Mouse (Mus musculus): ENCODE data around the gene Rgs19. TPM values are rescaled to one million over a fixed set of nuclear protein-coding genes. Genes with fewer than 3 reads are reported as not detected.

Gene Rgs19
- polyA plus RNA-seq (2014; fragmentation: Nextera tagmentation; extraction: Ambion mirVana): 57.7 and 61.3 TPM in 2 replicates

- ATAC-seq (replicated peaks; ENCODE audit: insufficient number of reproducible peaks, low FRiP score, low TSS enrichment): peak; percentile 71
- Histone ChIP-seq H3K9me3 (replicated peaks; ENCODE audit: control insufficient read depth, low read length) (no peaks in the 10 kb centered on the region), H3K27ac (ENCODE audit: low read depth, low read length) (peak within 1 kb of the TSS; percentile 59), H3K9ac (ENCODE audit: low read depth, low read length) (peak within 1 kb of the TSS; percentile 85), H3K27me3 (ENCODE audit: control insufficient read depth, insufficient read depth, low read length) (peaks cover 7% of the 10 kb centered on the region; the same call in 1 of the 2 replicates), H3K4me3 (ENCODE audit: low read depth, low read length) (peak within 1 kb of the TSS; percentile 69), H3K4me2 (peak within 1 kb of the TSS; percentile 95), H3K36me3 (ENCODE audit: control insufficient read depth, insufficient read depth, low read length) (no peaks in the 10 kb centered on the region; the same call in 1 of the 2 replicates), H3K4me1 (ENCODE audit: control insufficient read depth, insufficient read depth, low read length) (peaks cover 10% of the 10 kb centered on the region)
- under 1% methylated on average over 75 of the region's 75 CpGs for WGBS (ENCODE audit: insufficient replicate concordance)
Observed at GRCm38 (mm10) chr2:181693339-181694280, at the start of gene Rgs19. Gene Rgs19 (minus strand): TSS chr2:181693977.

- H3K4me1 ChIP-seq (ENCODE audit: control insufficient read depth, insufficient read depth, low read length): no peaks in the 10 kb centered on the region
- no peak overlapping the region for H3K9ac ChIP-seq (ENCODE audit: low read depth, low read length)
- no peaks in the 10 kb centered on the region for H3K36me3 ChIP-seq (ENCODE audit: control insufficient read depth, insufficient read depth, low read length)
- ATAC-seq (replicated peaks; ENCODE audit: insufficient number of reproducible peaks, low FRiP score, low TSS enrichment): no peak
- no peak overlapping the region for H3K4me2 ChIP-seq
- no peak overlapping the region for H3K4me3 ChIP-seq (ENCODE audit: low read depth, low read length)
- no peak overlapping the region for H3K27ac ChIP-seq (ENCODE audit: low read depth, low read length)
- H3K27me3 ChIP-seq (ENCODE audit: control insufficient read depth, insufficient read depth, low read length): no peaks in the 10 kb centered on the region
- no peaks in the 10 kb centered on the region for H3K9me3 ChIP-seq (replicated peaks; ENCODE audit: control insufficient read depth, low read length)
- WGBS (ENCODE audit: insufficient replicate concordance): 58% methylated on average over 3 of the region's 3 CpGs
Observed at GRCm38 (mm10) chr2:181730051-181730450, 36.3 kb upstream of the Rgs19 start.

GRCm38 (mm10) chr2:181727659-181728262 is 34.0 kb upstream of the Rgs19 start:
- Histone ChIP-seq H3K27ac (ENCODE audit: low read depth, low read length) (no peak overlapping the region), H3K4me2 (no peak overlapping the region), H3K9me3 (replicated peaks; ENCODE audit: control insufficient read depth, low read length) (no peaks in the 10 kb centered on the region), H3K4me1 (ENCODE audit: control insufficient read depth, insufficient read depth, low read length) (no peaks in the 10 kb centered on the region), H3K9ac (ENCODE audit: low read depth, low read length) (no peak overlapping the region), H3K27me3 (ENCODE audit: control insufficient read depth, insufficient read depth, low read length) (no peaks in the 10 kb centered on the region), H3K36me3 (ENCODE audit: control insufficient read depth, insufficient read depth, low read length) (no peaks in the 10 kb centered on the region), H3K4me3 (ENCODE audit: low read depth, low read length) (no peak overlapping the region)
- ATAC-seq (replicated peaks; ENCODE audit: insufficient number of reproducible peaks, low FRiP score, low TSS enrichment): no peak
- WGBS (ENCODE audit: insufficient replicate concordance): 53% methylated on average over 9 of the region's 9 CpGs

- Histone ChIP-seq H3K4me3 (ENCODE audit: low read depth, low read length) (no peak overlapping the region), H3K4me2 (no peak overlapping the region), H3K9ac (ENCODE audit: low read depth, low read length) (no peak overlapping the region), H3K9me3 (replicated peaks; ENCODE audit: control insufficient read depth, low read length) (no peaks in the 10 kb centered on the region), H3K27me3 (ENCODE audit: control insufficient read depth, insufficient read depth, low read length) (no peaks in the 10 kb centered on the region), H3K4me1 (ENCODE audit: control insufficient read depth, insufficient read depth, low read length) (no peaks in the 10 kb centered on the region), H3K36me3 (ENCODE audit: control insufficient read depth, insufficient read depth, low read length) (0 out of 2 replicates have a peak, but pooled peaks cover 4% of the 10 kb centered on the region), H3K27ac (ENCODE audit: low read depth, low read length) (no peak overlapping the region)
- ATAC-seq (replicated peaks; ENCODE audit: insufficient number of reproducible peaks, low FRiP score, low TSS enrichment): no peak
- WGBS (ENCODE audit: insufficient replicate concordance): 12% methylated on average over 3 of the region's 3 CpGs
Observed at GRCm38 (mm10) chr2:181722213-181722612, 28.4 kb upstream of the Rgs19 start.

- ATAC-seq (replicated peaks; ENCODE audit: insufficient number of reproducible peaks, low FRiP score, low TSS enrichment): no peak
- Histone ChIP-seq H3K9ac (ENCODE audit: low read depth, low read length) (no peak overlapping the region), H3K36me3 (ENCODE audit: control insufficient read depth, insufficient read depth, low read length) (0 out of 2 replicates have a peak, but pooled peaks cover 4% of the 10 kb centered on the region), H3K9me3 (replicated peaks; ENCODE audit: control insufficient read depth, low read length) (no peaks in the 10 kb centered on the region), H3K4me1 (ENCODE audit: control insufficient read depth, insufficient read depth, low read length) (no peaks in the 10 kb centered on the region), H3K27ac (ENCODE audit: low read depth, low read length) (no peak overlapping the region), H3K4me2 (no peak overlapping the region), H3K4me3 (ENCODE audit: low read depth, low read length) (no peak overlapping the region), H3K27me3 (ENCODE audit: control insufficient read depth, insufficient read depth, low read length) (no peaks in the 10 kb centered on the region)
Observed at GRCm38 (mm10) chr2:181721200-181721599, 27.4 kb upstream of the Rgs19 start.

- Histone ChIP-seq H3K4me3 (ENCODE audit: low read depth, low read length) (no peak overlapping the region), H3K4me1 (ENCODE audit: control insufficient read depth, insufficient read depth, low read length) (peaks cover 4% of the 10 kb centered on the region; the same call in 1 of the 2 replicates), H3K27ac (ENCODE audit: low read depth, low read length) (no peak overlapping the region), H3K9me3 (replicated peaks; ENCODE audit: control insufficient read depth, low read length) (no peaks in the 10 kb centered on the region), H3K4me2 (no peak overlapping the region), H3K27me3 (ENCODE audit: control insufficient read depth, insufficient read depth, low read length) (no peaks in the 10 kb centered on the region), H3K9ac (ENCODE audit: low read depth, low read length) (no peak overlapping the region), H3K36me3 (ENCODE audit: control insufficient read depth, insufficient read depth, low read length) (0 out of 2 replicates have a peak, but pooled peaks cover 4% of the 10 kb centered on the region)
- ATAC-seq (replicated peaks; ENCODE audit: insufficient number of reproducible peaks, low FRiP score, low TSS enrichment): no peak
- whole genome bisulfite sequencing (ENCODE audit: insufficient replicate concordance): 20% methylated on average over 3 of the region's 3 CpGs
Observed at GRCm38 (mm10) chr2:181720061-181720460, 26.3 kb upstream of the Rgs19 start.

GRCm38 (mm10) chr2:181716991-181717390 is 23.2 kb upstream of the Rgs19 start:
- no peak overlapping the region for H3K9ac ChIP-seq (ENCODE audit: low read depth, low read length)
- H3K4me1 ChIP-seq (ENCODE audit: control insufficient read depth, insufficient read depth, low read length): peaks cover 8% of the 10 kb centered on the region
- ATAC-seq (replicated peaks; ENCODE audit: insufficient number of reproducible peaks, low FRiP score, low TSS enrichment): no peak
- WGBS (ENCODE audit: insufficient replicate concordance): 55% methylated on average over 3 of the region's 3 CpGs
- 0 out of 2 replicates have a peak, but pooled peaks cover 4% of the 10 kb centered on the region for H3K36me3 ChIP-seq (ENCODE audit: control insufficient read depth, insufficient read depth, low read length)
- H3K27me3 ChIP-seq (ENCODE audit: control insufficient read depth, insufficient read depth, low read length): no peaks in the 10 kb centered on the region
- H3K27ac ChIP-seq (ENCODE audit: low read depth, low read length): no peak overlapping the region
- no peak overlapping the region for H3K4me2 ChIP-seq
- no peak overlapping the region for H3K4me3 ChIP-seq (ENCODE audit: low read depth, low read length)
- H3K9me3 ChIP-seq (replicated peaks; ENCODE audit: control insufficient read depth, low read length): no peaks in the 10 kb centered on the region

GRCm38 (mm10) chr2:181715382-181715781 is 21.6 kb upstream of the Rgs19 start:
- no peaks in the 10 kb centered on the region for H3K9me3 ChIP-seq (replicated peaks; ENCODE audit: control insufficient read depth, low read length)
- 53% methylated on average over 3 of the region's 3 CpGs for WGBS (ENCODE audit: insufficient replicate concordance)
- H3K36me3 ChIP-seq (ENCODE audit: control insufficient read depth, insufficient read depth, low read length): 0 out of 2 replicates have a peak, but pooled peaks cover 4% of the 10 kb centered on the region
- peak overlapping the region; percentile 67 for H3K9ac ChIP-seq (ENCODE audit: low read depth, low read length)
- H3K27ac ChIP-seq (ENCODE audit: low read depth, low read length): peak overlapping the region; percentile 71
- H3K4me2 ChIP-seq: peak overlapping the region; percentile 59
- no peaks in the 10 kb centered on the region for H3K27me3 ChIP-seq (ENCODE audit: control insufficient read depth, insufficient read depth, low read length)
- H3K4me3 ChIP-seq (ENCODE audit: low read depth, low read length): peak overlapping the region; percentile 34
- H3K4me1 ChIP-seq (ENCODE audit: control insufficient read depth, insufficient read depth, low read length): peaks cover 8% of the 10 kb centered on the region
- ATAC-seq (replicated peaks; ENCODE audit: insufficient number of reproducible peaks, low FRiP score, low TSS enrichment): no peak
